ENCODE assay signal across 21 mouse cellular contexts in the genomic region with DNA sequence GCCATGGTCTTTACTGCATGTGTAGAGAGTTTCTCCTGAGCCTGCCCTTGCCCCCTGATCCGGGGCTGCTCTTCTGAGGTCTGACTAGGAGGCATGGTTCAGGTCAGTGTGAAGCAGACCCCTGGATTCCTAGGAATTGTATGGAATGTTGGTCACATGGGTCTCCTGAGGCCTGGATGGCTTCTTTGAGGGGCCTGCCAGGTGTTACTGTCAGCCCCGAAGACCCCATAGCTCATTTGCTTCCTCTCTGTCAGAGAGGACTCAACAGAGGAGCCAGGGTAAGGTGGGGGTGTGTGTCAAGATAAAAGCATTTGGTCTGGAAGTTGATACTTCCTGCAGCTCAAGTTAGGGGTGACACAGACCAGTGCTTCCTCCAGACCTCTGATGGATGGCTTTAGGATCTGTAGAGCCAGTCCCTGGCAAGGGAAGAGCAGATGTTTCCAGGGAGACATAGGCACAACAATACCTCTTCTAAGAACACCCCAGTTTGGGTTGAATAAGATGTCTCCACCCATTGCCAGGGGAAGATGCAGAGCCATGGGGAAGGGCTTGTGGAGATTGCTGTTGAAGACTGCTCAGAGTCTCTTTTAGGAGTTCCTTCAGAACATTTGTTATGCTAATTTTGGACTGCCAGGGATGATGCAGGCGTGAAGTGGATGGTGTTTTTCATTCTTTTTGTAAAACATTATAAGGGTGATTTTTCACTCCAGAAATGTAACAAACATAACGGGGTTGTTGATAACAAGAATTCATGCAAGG.
DNase-seq lines count a peak whose midpoint lies in the region; ATAC-seq and TF ChIP-seq lines count a peak whose summit lies in the region.
"Had no signal": no experiment of that assay in that cellular context is flagged by ENCODE, and none has a peak within 500 bp of the region (broad histone marks: within the 10 kb centered on the region; RNA-seq: fewer than 3 reads in every experiment).

No protein-coding gene starts in this region.

- ATAC-seq in kidney, embryonic 14.5 days (ENCODE audit: low FRiP score, low TSS enrichment) = peak; percentile 85
- no peak for ATAC-seq in midbrain, postnatal 0 days (ENCODE audit: low FRiP score)
- ATAC-seq: forebrain, embryonic 16.5 days; liver, embryonic 12.5 days; midbrain, embryonic 13.5 days; Patski had no signal

- H3K4me2 ChIP-seq in kidney, embryonic 14.5 days (replicated peaks; ENCODE audit: low read depth, low read length) = no peak overlapping the region
- no peak overlapping the region for H3K4me2 ChIP-seq in midbrain, postnatal 0 days (ENCODE audit: low read depth, low read length, poor library complexity, severe bottlenecking)
- H3K4me2 ChIP-seq: embryonic facial prominence, embryonic 13.5 days; liver, embryonic 12.5 days; lung, embryonic 14.5 days; midbrain, embryonic 13.5 days had no signal

- H3K27me3 ChIP-seq in kidney, embryonic 14.5 days (ENCODE audit: control insufficient read depth, insufficient read depth, low read length) = no peaks in the 10 kb centered on the region
- H3K27me3 ChIP-seq in midbrain, embryonic 10.5 days (ENCODE audit: low read depth, poor library complexity, severe bottlenecking) = no peaks in the 10 kb centered on the region
- H3K27me3 ChIP-seq in midbrain, postnatal 0 days (ENCODE audit: insufficient read depth, low read length) = no peaks in the 10 kb centered on the region
- H3K27me3 ChIP-seq: embryonic facial prominence, embryonic 13.5 days; liver, embryonic 12.5 days; midbrain, embryonic 13.5 days; Patski had no signal

- H3K9me3 ChIP-seq in kidney, embryonic 14.5 days (ENCODE audit: control insufficient read depth, low read length) = 0 out of 2 replicates have a peak, but pooled peaks cover 4% of the 10 kb centered on the region
- H3K9me3 ChIP-seq in midbrain, embryonic 10.5 days (replicated peaks) = no peaks in the 10 kb centered on the region
- H3K9me3 ChIP-seq in midbrain, postnatal 0 days (ENCODE audit: low read length) = no peaks in the 10 kb centered on the region
- H3K9me3 ChIP-seq: embryonic facial prominence, embryonic 13.5 days; liver, embryonic 12.5 days; midbrain, embryonic 13.5 days had no signal

- TF ChIP-seq CTCF in midbrain, postnatal 0 days (IDR thresholded peaks at IDR 0.05) = no peak

- no peak overlapping the region; the same call in 1 of the 2 replicates for H3K27ac ChIP-seq in kidney, embryonic 14.5 days (ENCODE audit: low read depth, low read length)
- peak overlapping the region; percentile 70 for H3K27ac ChIP-seq in midbrain, embryonic 10.5 days (replicated peaks)
- H3K27ac ChIP-seq in midbrain, postnatal 0 days (ENCODE audit: low read depth, low read length) = no peak overlapping the region
- H3K27ac ChIP-seq: embryonic facial prominence, embryonic 13.5 days; liver, embryonic 12.5 days; macrophage; midbrain, embryonic 13.5 days had no signal

- no peak for DNase-seq in kidney, adult 11 months
- DNase-seq in midbrain, embryonic 10.5 days (ENCODE audit: low spot score) = no peak
- no peak for DNase-seq in midbrain, postnatal 0 days (ENCODE audit: low spot score)
- DNase-seq in embryo, embryonic 10.5 days (ENCODE audit: low spot score) = peak; percentile 36
- DNase-seq in telencephalon, adult 2 months (ENCODE audit: low read depth, low spot score) = peak; percentile 36
- no peak for DNase-seq in adrenal gland, postnatal 14 days
- DNase-seq in cerebellum, adult 8-10 months = no peak
- DNase-seq: B cell, adult 2 months; cerebellum, postnatal 14 days; gastrocnemius, postnatal 14 days; layer of hippocampus, adult 9-11 months; lung, embryonic 14.5 days; thymus, adult 2 months had no signal

- H3K4me1 ChIP-seq in kidney, embryonic 14.5 days (ENCODE audit: control insufficient read depth, insufficient read depth, low read length) = 0 out of 2 replicates have a peak, but pooled peaks cover 4% of the 10 kb centered on the region
- H3K4me1 ChIP-seq in midbrain, embryonic 10.5 days = peaks cover 50% of the 10 kb centered on the region
- H3K4me1 ChIP-seq in midbrain, postnatal 0 days (ENCODE audit: insufficient read depth, low read length) = 0 out of 2 replicates have a peak, but pooled peaks cover 2% of the 10 kb centered on the region
- H3K4me1 ChIP-seq: embryonic facial prominence, embryonic 13.5 days; liver, embryonic 12.5 days had no signal

- no peak overlapping the region for H3K9ac ChIP-seq in kidney, embryonic 14.5 days (ENCODE audit: low read depth, low read length)
- H3K9ac ChIP-seq in midbrain, postnatal 0 days (replicated peaks; ENCODE audit: low read length, poor library complexity, severe bottlenecking) = no peak overlapping the region
- H3K9ac ChIP-seq: embryonic facial prominence, embryonic 13.5 days; liver, embryonic 12.5 days; lung, embryonic 14.5 days; midbrain, embryonic 13.5 days had no signal

- no peaks in the 10 kb centered on the region for H3K36me3 ChIP-seq in kidney, embryonic 14.5 days (ENCODE audit: control insufficient read depth, insufficient read depth, low read length)
- H3K36me3 ChIP-seq in midbrain, embryonic 10.5 days = no peaks in the 10 kb centered on the region
- no peaks in the 10 kb centered on the region for H3K36me3 ChIP-seq in midbrain, postnatal 0 days (ENCODE audit: insufficient read depth, low read length)
- H3K36me3 ChIP-seq: embryonic facial prominence, embryonic 13.5 days; liver, embryonic 12.5 days; midbrain, embryonic 13.5 days had no signal

- 42% methylated on average over 4 of the region's 4 CpGs for WGBS in kidney, embryonic 14.5 days
- 77% methylated on average over 4 of the region's 4 CpGs for WGBS in midbrain, embryonic 10.5 days
- WGBS in midbrain, postnatal 0 days = 68% methylated on average over 4 of the region's 4 CpGs

- H3K4me3 ChIP-seq in kidney, embryonic 14.5 days (ENCODE audit: low read length) = no peak overlapping the region
- no peak overlapping the region for H3K4me3 ChIP-seq in midbrain, embryonic 10.5 days
- H3K4me3 ChIP-seq in midbrain, postnatal 0 days (ENCODE audit: low read depth, low read length) = no peak overlapping the region
- H3K4me3 ChIP-seq: embryonic facial prominence, embryonic 13.5 days; liver, embryonic 12.5 days; midbrain, embryonic 13.5 days; myocyte had no signal

Comparison
In these comparisons a context has a peak if more than half of its experiments do, and no peak if none do; other contexts are left out.
1. DNase-seq: peak in embryo, embryonic 10.5 days (single experiment) and telencephalon, adult 2 months (single experiment); none in kidney, adult 11 months (single experiment), midbrain, embryonic 10.5 days (single experiment), midbrain, postnatal 0 days (single experiment), adrenal gland, postnatal 14 days (single experiment) and cerebellum, adult 8-10 months (single experiment).